Mouse (Mus musculus): Measurements from ENCODE around the gene Gm15319.
"Not testable (repeated sequence)": the region's sequence is repeated elsewhere in the genome, so short reads cannot be mapped to it uniquely, and the experiment has no call there.

Gm15319 gene

DNA sequence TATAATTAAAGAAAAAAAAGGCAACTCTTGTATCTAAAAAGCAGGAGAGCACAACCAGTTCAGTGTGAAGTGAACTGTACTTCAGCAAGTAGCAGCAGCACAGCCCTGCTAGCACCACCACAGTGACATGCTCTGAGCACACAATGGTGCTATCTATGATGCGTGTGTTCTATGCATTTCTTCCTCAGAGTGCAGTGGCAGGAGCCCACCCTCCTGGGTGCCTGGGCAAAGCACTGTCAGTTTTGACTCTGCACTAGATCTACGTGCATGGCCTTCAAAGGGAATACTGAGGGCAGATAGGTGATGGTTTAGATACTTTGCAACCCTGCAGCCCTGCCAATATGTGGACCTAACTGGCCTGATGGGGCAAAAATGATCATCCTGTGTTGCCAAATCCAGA, at the start of gene Gm15319:
Gene Gm15319 (minus strand): TSS at position 101 of the 400 bp plus-strand sequence.
- DNase-seq, result not testable (repeated sequence)

DNA sequence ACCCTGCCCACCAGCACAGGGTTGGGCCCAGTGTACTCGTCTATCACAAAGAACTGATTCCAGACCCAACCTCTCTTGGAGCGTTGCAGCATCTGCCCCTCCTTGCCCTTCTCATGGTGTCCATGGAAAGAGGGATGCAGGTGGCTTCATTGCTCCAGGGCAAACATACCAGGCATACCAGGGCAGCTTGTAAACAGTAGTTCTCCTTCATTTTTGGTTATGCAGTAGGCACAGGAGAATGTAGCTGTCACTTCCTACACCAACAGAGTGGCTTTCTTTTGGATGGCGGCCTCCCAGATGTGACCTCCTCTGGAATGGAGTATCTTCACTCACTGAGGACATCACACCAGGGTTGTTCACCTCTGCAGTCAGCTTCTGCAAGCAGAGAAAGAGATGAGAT, 47.3 kb upstream of the Gm15319 start:
- DNase-seq, result not testable (repeated sequence)

DNA sequence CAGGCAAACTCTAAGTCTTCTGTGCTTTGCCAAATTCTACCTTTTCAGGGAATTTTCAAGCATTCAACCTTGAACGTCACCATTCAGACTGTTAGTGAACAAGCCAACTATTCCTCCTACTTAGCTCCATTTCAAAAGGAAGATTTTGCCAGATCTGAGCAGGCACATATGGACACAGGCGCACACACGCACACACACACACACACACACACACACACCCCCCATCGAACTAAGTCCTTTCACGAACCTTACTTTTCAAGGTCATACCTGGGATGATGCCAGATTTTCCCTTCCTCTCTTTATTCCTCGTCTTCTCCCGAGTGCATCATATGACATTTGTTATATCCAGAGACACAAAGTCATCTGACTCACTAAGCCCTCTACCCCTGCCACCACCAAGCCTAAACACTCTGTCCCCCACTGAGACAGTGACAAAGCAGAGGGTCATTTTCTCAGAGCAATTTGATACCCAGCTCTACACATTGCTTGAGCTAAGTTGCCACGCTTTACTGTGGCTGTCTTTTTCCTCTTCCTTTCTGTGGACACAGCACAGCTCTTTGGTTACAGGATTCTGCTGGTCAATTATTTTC, 45.5 kb upstream of the Gm15319 start:
- peak in 1 of 2 experiments; percentile 17 for DNase-seq

DNA sequence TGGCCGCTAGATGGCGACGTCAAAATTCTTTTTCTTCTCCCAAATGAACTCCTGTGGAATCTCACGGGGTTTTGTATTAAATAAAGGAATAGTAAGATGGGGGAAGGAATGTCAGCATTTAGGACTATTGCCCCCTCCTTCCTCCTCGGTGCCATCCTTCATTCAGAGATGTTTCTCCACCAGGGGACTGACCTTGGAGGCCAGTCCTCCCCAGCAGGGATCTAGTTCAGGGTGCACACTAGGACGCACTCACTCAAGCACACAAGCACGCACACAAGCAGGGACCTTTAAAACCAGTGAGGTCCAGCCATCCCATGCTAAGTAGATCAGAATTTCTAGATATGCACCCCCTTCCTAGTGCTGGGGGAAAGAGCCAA, 26.3 kb upstream of the Gm15319 start:
- peak in 1 of 2 experiments; percentile 49 for DNase-seq

DNA sequence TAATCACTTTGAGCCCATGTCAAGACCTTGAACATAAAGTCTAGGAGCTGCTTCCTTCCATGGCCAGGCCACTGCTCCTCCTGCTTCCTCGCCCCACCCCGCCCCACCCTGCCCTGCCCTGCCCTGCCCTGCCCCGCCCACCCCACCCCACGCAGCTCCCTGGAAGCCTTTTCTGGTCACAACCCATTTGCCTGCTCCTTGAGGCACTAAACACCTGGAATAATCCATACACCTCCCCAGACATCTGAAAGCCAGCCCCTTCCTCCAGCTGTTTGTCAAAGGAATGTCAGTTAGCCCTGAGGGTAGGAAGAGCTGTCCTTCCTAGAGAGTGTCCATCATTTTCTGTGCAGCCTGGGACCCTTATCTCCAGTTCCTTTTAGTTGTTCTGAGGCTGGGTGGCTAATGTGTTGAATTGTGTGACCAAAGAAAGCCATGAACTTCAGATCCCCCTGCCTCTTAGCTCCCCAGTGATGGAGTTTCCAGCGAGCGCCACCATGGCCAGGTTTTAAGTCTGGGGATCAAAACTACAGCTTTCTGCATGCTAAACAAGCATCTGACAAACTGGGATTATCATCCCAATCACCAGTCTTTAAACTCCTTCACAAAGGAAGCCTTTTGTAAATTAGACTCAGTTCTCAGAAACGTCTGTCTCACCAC, 25.8 kb upstream of the Gm15319 start:
- DNase-seq, result peak in 1 of 2 experiments; percentile 32

DNA sequence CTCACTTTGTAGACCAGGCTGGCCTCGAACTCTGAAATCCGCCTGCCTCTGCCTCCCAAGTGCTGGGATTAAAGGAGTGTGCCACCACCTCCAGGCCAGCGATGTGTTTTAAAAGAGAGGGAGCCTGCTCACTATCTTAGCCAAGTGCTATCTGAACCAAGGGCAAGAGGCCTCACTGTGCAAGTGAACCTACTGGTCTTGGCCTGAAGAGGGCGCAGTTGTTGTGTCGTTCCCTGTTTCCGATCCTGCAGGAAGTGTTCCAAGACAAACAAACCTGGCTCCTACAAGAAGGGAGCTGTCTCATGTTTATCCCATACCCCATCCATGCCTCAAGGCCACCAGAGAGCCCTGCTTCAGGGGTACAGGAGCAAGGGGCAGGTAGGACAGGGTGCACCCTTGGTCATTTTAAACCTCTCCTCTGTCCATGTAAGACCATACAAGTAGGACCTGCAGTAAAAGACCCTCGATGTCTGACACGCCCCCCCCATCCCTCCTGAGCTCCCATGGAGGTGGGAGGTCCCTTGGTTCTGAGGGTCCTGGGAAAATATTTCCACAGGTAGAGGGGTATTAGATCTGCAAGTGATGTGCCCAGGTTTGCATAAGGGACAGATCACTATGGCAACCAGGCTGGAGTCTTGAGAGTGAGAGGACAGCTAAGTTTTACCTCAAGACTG, 24.2 kb upstream of the Gm15319 start:
- peak; percentile 26 to 30 for DNase-seq

DNA sequence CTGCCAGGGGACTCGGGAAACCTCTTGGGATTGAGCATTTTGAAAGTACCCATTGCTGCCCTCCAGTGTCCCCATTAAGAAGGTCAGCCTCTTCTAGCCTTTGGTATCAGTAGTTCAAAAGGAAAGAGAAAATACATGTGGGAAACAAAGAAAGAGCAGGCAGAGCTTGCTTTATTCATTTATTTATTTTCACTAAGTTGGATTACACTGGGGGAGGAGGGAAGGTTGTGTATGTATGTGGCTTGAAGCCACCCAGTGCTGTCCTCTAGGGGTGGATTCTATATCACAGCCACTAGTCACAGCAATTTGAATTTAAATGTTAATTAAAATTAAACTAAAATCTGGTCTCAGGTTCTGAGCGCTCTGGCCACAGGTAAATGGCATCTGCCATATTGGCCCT, 22.0 kb upstream of the Gm15319 start:
- not testable (repeated sequence) for DNase-seq

DNA sequence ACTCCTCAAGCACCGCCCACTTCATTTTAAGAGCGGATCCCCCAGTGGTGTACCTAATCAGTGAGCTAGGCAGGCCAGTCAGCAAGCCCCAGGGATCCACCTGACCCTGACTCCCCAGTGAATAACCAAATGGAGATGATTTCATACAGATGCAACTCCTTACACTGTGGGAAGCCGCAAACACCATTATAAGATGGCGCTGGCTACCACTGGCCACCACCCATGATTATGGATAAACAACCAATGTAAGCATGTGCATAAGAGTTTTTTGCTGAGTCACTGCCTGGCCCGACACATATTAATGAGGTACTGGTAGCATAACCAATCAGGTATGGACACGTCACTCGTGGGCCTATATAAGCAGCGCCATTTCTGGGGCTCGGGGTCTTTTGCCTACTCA, 21.1 kb upstream of the Gm15319 start:
- not testable (repeated sequence) for DNase-seq

DNA sequence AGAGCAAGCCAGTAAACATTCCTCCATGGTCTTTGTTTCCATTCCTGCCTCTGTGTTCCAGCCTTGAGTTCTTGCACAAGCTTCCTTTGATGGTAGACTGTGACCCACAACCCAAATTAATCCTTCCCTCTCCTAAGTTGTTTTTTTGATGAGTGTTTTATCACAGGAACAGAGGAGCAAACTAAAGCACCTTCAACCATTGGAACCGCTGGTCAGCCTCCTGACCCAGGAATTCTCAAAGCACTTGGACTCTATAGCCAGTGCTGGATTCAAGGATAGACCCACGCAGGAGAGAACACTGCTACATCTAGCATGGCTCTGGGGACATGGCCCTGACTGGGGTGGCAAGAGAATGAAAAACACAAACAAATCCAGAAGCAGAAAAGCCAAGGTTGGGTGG, 19.1 kb upstream of the Gm15319 start:
- not testable (repeated sequence) for DNase-seq

DNA sequence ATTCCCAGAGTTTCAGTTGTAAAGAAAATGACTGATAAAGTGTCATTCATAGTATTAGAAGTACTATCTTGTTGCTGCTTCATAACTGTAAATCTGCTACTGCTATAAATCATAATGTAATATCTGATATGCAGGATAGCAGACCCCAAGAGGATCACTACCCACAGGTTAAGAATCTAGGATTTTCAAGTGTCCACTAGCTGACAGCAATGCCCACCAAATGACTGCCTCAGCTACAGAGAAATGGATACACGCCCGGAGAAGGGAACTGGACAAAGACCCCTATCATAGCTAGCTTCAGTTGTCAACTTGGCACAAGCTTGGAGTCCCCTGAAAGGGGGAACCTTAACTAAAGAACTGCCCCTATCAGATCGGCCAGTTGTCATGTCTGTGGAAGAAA, 18.6 kb upstream of the Gm15319 start:
- DNase-seq, result not testable (repeated sequence)

DNA sequence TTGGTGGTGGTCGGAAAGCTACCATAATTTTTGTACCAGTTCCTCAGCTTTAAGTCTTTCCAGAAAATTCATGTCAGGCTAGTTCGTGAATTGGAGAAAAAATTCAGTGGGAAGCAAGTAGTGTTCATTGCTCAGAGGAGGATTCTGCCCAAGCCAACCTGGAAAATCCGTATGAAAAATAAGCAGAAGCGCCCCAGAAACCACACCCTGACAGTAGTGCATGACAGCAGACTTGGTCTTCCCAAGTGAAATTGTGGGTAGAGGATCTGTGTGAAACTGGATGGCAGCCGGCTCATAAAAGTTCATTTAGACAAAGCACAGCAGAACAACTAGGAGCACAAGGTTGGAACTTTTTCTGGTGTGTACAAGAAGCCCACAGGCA, 18.2 kb upstream of the Gm15319 start:
- DNase-seq, result not testable (repeated sequence)

DNA sequence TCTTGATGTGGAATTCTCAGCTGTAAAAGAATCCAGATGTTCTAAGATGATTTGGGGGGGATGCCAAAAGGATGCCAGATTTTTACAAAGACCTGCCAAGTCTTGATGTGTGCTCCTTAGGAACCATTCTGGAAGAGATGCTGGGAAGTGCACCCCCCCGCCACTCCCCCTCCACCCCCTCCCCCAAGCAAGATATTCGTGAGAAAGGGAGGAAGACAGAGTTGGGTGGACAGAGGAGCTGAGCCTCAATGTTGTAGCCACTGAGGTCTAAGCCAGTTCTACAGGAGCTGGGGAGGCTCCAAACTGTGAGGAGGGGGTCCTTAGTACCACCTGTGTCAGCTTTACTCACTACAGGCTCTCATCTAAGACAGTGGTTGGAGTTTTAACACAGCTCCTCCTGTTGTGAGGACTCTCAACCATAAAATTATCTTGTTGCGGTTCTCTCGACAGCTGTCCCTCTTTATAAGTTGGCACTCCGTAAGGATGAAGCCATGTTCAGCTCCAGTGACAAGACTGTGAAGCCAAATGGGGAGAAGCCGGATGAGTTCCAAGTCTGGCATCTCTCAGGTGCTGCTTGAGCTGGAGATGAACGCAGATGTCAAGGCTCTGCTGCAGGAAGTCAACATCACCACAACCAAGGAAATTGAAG, 17.7 kb upstream of the Gm15319 start:
- DNase-seq, result peak in 1 of 2 experiments; percentile 12

DNA sequence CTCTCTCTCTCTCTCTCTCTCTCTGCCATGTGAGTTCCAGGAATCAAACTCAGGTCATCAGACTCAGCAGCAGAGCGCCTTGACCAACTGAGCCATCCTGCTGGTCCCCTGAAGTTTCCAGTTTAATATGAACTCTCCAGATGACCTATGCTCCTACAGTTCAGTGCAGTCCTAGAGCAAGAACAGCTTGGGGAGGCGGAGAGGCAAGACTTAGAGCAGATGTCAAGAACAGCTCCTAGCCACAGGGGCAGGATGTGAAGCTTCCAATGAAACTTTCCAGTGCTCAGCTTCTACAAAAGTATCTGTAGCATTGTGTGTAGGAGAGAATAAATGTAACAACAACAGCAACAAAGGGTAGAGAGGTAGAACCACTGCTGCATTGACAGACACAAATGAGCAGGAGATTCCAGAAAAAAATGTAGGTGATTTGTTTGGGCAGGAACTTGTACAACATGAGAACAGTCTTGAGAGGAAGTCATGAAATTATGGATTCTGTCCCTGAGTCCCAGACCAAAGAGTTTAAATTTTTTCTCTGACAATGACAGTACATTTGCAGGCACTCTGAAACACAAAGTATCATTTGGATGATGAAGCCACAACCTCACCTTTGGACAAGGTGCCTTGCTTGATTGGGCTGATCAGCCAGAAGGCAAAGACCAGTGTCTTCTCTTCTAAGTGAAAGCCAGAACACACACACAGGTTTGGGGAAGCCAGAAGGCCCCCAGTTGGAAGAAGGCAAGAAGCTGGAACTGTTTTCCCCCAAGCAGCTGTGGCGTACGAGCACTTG, 16.8 kb upstream of the Gm15319 start:
- DNase-seq, result not testable (repeated sequence)

DNA sequence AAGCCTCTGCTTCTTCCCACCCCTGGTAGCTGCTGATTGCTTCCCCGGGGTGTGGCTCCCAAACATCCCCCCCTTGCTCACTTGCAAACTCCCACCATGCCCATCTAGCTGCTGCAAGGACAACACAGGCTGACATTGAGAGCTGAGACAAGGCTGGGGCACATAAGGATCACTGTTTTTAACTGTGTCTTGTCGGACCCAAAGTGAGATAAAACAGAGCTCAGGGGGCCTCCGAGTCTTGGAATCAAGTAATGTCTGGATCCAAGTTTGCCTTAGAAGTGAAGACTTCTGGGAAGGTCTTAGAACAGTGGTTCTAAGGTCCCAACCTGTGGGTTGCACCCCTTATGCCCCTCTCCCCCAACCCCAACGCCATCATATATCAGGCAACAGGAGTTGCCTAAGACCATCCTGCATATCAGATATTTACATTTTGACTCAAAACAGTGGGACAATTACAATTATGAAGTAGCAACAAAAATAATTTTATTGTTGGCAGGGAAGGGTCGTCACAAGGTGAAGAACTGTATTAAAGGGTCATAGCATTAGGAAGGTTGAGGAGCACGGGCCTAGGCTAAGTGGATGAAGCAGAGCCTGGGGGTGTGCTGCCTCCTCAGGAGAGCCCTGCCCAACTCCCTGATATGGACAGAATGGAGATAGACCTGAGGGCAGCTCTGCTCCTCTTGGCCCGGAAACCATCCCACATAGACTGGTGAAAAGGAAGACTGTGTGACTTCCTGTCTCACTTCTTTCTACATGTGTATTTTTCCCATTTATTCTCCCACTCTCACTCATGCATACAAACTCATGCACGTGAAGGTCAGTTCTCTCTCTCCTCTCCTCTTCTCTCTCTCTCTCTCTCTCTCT, 16.0 kb upstream of the Gm15319 start:
- peak in 1 of 2 experiments; percentile 24 for DNase-seq

DNA sequence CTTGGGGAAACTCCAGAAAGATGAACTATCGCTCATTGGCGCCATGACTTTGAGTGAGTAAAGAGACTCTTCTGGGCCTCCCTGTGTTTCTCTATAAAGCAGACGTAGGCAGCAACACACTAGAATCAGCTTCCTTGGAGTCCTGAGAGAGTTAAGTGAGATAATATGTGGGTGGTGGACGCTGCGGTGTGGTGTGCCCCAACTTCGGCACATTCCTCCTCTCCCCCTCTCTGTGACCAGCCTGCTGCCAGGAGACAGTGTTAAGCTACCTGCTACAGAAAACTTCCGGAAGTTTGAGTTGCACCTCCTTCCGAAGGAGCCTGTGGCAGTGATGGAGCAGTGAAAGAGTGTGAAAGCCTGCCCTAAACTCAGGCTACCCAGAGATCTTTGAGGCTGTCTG, 15.3 kb upstream of the Gm15319 start:
- DNase-seq, result peak; percentile 35 to 45

DNA sequence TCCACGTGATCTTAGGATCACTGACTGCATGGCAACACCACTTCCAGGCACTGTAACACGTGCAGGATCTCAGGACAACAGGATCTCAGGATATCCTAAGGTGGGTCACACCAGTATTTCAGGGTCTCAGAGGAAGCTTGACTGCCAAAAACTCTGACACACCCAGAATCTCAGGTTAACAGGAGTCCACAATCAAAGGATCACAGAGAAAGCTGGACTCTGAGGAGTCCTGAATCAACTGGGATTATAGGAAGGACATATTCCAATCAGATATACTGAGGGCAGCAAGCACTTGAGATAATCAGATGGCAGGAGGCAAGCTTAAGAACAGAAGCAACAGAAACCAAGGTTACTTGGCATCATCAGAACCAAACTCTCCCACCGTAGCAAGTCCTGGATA, 12.7 kb upstream of the Gm15319 start:
- DNase-seq, result not testable (repeated sequence)

DNA sequence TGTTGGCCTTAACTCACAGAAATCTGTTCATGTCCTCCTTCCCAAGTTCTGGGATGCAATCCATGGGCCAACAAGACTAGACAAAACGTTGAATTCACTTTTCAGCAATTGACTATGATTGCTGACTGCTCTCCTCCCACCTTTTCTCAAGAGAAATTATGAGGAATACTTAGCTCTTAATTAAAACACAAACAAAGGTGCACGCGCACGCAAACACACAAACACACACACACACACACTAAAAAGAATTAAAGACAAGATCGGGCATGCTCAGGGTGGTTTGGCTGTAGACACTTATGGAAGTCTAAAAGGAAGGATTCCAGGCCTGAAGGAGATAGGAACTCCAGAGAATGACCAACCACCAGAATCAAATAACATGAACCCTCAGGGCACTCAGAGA, 6.6 kb downstream of the Gm15319 start:
- not testable (repeated sequence) for DNase-seq

DNA sequence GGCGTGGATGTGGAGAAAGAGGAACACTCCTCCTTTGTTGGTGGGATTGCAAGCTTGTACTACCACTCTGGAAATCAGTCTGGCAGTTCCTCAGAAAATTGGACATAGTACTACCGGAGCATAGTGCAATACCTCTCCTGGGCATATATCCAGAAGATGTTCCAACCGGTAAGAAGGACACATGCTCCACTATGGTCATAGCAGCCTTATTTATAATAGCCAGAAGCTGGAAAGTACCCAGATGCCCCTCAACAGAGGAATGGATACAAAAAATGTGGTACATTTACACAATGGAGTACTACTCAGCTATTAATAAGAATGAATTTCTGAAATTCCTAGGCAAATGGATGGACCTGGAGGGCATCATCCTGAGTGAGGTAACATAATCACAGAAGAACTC, 9.4 kb downstream of the Gm15319 start:
- DNase-seq, result peak in 1 of 2 experiments; percentile 1

DNA sequence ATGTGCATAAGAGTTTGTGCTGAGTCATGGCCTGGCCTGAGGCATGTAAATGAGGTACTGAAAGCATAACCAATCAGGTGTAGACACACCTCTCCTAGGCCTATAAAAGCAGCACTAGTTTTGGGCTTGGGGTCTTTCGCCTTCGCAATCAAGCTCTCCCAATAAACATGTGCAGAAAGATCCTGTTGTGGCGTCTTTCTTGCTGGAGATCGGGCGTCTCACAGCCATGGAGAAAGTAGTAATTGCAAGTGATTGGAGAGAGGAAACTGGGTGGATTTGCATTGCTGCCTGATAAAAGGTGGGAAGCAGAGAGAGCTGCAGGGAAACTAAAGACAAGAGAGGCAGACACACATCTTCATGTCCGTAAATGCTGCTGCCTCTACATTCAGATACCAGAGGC, 60.3 kb downstream of the Gm15319 start:
- not testable (repeated sequence) for DNase-seq

DNA sequence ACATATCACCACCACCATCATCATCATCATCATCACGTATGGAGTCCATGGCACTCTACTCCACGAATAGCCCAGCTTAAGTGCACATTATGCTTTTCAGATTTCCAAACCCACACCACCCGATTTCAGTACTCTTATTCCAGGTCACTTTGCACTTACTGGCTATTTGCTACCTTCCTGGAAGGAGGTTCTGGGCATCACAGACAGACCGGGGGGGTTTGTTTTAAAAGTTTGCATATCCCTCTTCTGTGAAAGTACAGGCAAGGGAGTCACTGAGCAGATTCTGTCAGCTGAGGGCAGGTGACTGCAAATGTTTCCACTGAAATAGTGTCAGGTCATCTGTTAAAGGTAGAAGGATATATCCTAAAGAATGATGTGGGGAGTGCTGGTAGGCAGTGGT, 63.0 kb downstream of the Gm15319 start:
- DNase-seq, result peak in 1 of 2 experiments; percentile 4

DNA sequence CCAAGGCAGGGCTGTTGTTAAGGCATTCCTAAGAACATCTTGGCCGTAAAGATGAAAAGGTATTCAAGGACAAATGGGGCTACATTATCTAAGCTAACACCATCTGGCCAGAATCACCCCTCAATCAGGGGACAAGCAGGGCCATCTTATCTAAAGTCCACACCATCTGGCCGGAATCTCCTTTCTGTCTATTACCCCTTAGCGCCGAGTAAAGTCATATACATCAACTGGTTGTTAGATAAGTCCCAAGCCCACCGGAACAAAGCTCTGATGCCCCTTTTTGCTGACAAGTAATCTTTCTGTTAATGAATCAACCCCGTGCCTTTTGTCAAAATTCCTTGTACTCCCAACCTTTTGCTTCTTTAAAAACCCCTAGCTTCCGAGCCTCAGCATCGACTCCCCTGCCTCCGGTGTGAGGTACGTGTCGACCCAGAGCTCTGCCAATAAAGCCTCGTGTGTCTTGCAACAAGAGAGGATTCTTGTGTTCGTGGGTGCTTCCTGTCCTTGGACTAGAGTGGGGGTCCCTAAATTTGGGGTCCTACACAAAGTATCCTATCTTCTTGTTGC, 65.0 kb downstream of the Gm15319 start:
- DNase-seq, result peak; percentile 42 to 51

Data from spleen, adult 18-20 months (tissue).